Mouse (Mus musculus): ENCODE measurements around the gene Grm4.

DNA sequence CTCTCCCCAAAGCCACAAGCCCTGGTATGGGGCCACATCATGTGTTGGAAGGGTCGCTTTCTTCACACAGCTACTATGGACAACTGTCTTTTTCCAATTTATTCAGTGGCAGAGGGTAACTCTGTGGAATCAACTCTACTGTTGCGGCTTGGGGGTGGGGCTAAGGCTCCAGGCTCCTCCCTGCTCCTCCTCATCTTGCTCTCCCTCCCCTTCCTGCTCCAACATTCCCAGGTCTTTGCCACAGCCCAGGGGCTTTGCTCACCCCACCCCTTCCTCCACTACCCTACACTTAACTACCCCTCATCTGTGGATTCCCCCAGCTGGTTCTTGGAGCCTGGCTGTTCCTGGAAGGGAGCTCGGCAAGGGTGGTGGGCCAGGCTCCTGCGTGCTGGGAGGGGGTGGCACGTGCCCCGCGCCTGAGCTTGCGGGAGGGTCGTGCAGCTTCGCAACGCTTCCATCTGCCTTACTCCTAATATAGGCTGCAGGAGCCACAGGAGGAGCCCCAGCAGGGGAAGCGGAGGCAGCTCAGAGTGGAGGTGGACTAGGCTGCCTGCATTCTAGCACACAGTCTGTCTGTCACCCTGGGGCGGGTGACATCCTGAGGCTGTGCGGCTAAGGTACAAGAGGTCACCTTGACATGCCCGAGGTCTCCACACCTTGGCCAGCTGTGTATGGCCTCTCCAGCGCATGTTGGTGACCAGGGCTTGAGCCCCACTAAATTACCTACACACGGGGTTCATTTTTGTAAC, 135.5 kb downstream of the Grm4 start:
- TF ChIP-seq E2F4 (IDR thresholded peaks at IDR 0.05; ENCODE audit: insufficient read depth) = no peak
- TF ChIP-seq MYOG (IDR thresholded peaks at IDR 0.05; ENCODE audit: control insufficient read depth in 1 of 3, insufficient read depth in 1 of 3, insufficient read length in 2 of 3, low read depth in 2 of 3) = no peak
- TF ChIP-seq POLR2A (IDR thresholded peaks at IDR 0.05; ENCODE audit: insufficient read length, low read depth) = no peak
- TF ChIP-seq MAX (IDR thresholded peaks at IDR 0.05; ENCODE audit: low read depth) = no peak
- no peak for TF ChIP-seq TCF12 (IDR thresholded peaks at IDR 0.05; ENCODE audit: insufficient read depth, poor library complexity, severe bottlenecking)
- no peak for TF ChIP-seq USF1 (IDR thresholded peaks at IDR 0.05; ENCODE audit: low read depth)
- no peak for TF ChIP-seq CEBPB (IDR thresholded peaks at IDR 0.05; ENCODE audit: insufficient read depth, poor library complexity, severe bottlenecking)
- no peak for TF ChIP-seq SRF (IDR thresholded peaks at IDR 0.05; ENCODE audit: control insufficient read depth, insufficient read length, low read depth)
- TF ChIP-seq POLR2AphosphoS2 (IDR thresholded peaks at IDR 0.05; ENCODE audit: insufficient read length, low read depth) = no peak
- TF ChIP-seq MYOD1 (IDR thresholded peaks at IDR 0.05; ENCODE audit: control insufficient read depth in 1 of 3, insufficient read length in 2 of 3, low read depth in 2 of 3) = no peak

All from myocyte (in vitro differentiated cells).